Mouse (Mus musculus) CH12.LX (cell line): Measurements from ENCODE around the gene Zswim3. TPM values are rescaled to one million over a fixed set of nuclear protein-coding genes. Genes with fewer than 3 reads are reported as not detected.
A peak's percentile ranks its signal among the peaks of the same experiment; 100 is the strongest.

Experiments
- DNase-seq: peaks from one replicate; pipeline ENCODE4 v3.0.0-alpha.2; 2013; ENCODE audit errors: extremely low read depth
- H3K27ac ChIP-seq: 2 replicates; pipeline ENCODE4 v1.5.1; 2012; ENCODE audit warnings: low read depth, mild to moderate bottlenecking, control low read depth, moderate library complexity; ENCODE audit not compliant: insufficient read depth
- H3K27me3 ChIP-seq: replicated peaks from 2 replicates; pipeline ENCODE3; 2012; ENCODE audit warnings: inconsistent platforms
- H3K36me3 ChIP-seq, 2 experiments: replicated peaks in 1 of 2; 2 replicates each; pipeline versions ENCODE3 to v1.6.1; 2012; ENCODE audit warnings: inconsistent platforms in 1 of 2, low read length in 1 of 2, mild to moderate bottlenecking in 1 of 2, mixed read lengths in 1 of 2, moderate library complexity in 1 of 2; ENCODE audit not compliant: control insufficient read depth in 1 of 2, insufficient read depth in 1 of 2
- H3K4me1 ChIP-seq, 2 experiments: 2 replicates each; pipeline ENCODE4 v1.6.1; 2012; ENCODE audit warnings: inconsistent platforms in 1 of 2, moderate library complexity in 1 of 2; ENCODE audit not compliant: insufficient read depth in 2 of 2, control insufficient read depth in 1 of 2
- H3K4me2 ChIP-seq: 2 replicates; pipeline ENCODE4 v1.6.1; 2012; ENCODE audit warnings: low read depth, mild to moderate bottlenecking, control low read depth; ENCODE audit not compliant: poor library complexity, insufficient read depth, severe bottlenecking
- H3K4me3 ChIP-seq, 3 experiments: fragments of 150-350 bp in 1 of 3; sonication (generic) in 1 of 3; replicated peaks in 1 of 3; 2 replicates each; pipeline versions ENCODE3 to v1.5.1; 2011 to 2012; ENCODE audit warnings: low read depth in 2 of 3, low read length in 2 of 3, mild to moderate bottlenecking in 2 of 3, moderate library complexity in 2 of 3, control low read depth in 1 of 3, improper control_type of control experiment in 1 of 3, inconsistent platforms in 1 of 3, mixed read lengths in 1 of 3; ENCODE audit not compliant: poor library complexity in 1 of 3
- H3K79me2 ChIP-seq: replicated peaks from 2 replicates; pipeline ENCODE4 v1.6.1; 2012; ENCODE audit warnings: mild to moderate bottlenecking, moderate library complexity; ENCODE audit not compliant: control insufficient read depth, poor library complexity, insufficient read depth, severe bottlenecking; ENCODE audit errors: extremely low read depth
- H3K9ac ChIP-seq: 2 replicates; pipeline ENCODE4 v1.6.1; 2012; ENCODE audit warnings: low read depth, mild to moderate bottlenecking, control low read depth, moderate library complexity; ENCODE audit not compliant: insufficient read depth
- H3K9me3 ChIP-seq: replicated peaks from 2 replicates; pipeline ENCODE3; 2012; ENCODE audit warnings: low read length, inconsistent platforms, mixed read lengths
- CHD1 ChIP-seq: IDR thresholded peaks from 2 replicates; pipeline ENCODE4 v1.6.1; 2012; ENCODE audit warnings: low read depth, low read length, improper control_type of control experiment, inconsistent platforms
- CTCF ChIP-seq, 2 experiments: IDR thresholded peaks in 1 of 2; conservative IDR thresholded peaks in 1 of 2; 2 replicates each; pipeline ENCODE4 v1.5.1; 2011 to 2012; ENCODE audit warnings: low read depth in 2 of 2, low read length in 2 of 2, improper control_type of control experiment in 1 of 2, inconsistent platforms in 1 of 2, mild to moderate bottlenecking in 1 of 2, moderate library complexity in 1 of 2
- E2F4 ChIP-seq: IDR thresholded peaks from 2 replicates; pipeline ENCODE4 v1.6.1; 2011; ENCODE audit warnings: low read depth, low read length, improper control_type of control experiment; ENCODE audit not compliant: insufficient replicate concordance
- ELF1 ChIP-seq: IDR thresholded peaks from 2 replicates; pipeline ENCODE4 v1.6.1; 2014; ENCODE audit warnings: low read depth, mild to moderate bottlenecking, inconsistent platforms, low read length, improper control_type of control experiment
- EP300 ChIP-seq: IDR thresholded peaks from 2 replicates; pipeline ENCODE4 v1.6.1; 2011; ENCODE audit warnings: low read length, improper control_type of control experiment
- IRF4 ChIP-seq: IDR thresholded peaks from 2 replicates; pipeline ENCODE4 v1.6.1; 2014; ENCODE audit warnings: low read depth, mild to moderate bottlenecking, inconsistent platforms, low read length, improper control_type of control experiment
- JUN ChIP-seq: IDR thresholded peaks from 2 replicates; pipeline ENCODE4 v1.6.1; 2011; ENCODE audit warnings: low read depth, mild to moderate bottlenecking, low read length, improper control_type of control experiment, moderate library complexity; ENCODE audit not compliant: insufficient read depth
- KAT2A ChIP-seq: IDR thresholded peaks from 2 replicates; pipeline ENCODE4 v1.6.1; 2012; ENCODE audit warnings: low read length, improper control_type of control experiment, inconsistent platforms; ENCODE audit not compliant: insufficient replicate concordance
- MAFK ChIP-seq: IDR thresholded peaks from 2 replicates; pipeline ENCODE4 v1.6.1; 2011; ENCODE audit warnings: low read length, improper control_type of control experiment; ENCODE audit not compliant: insufficient replicate concordance
- MAZ ChIP-seq: IDR thresholded peaks from 2 replicates; pipeline ENCODE4 v1.6.1; 2012; ENCODE audit warnings: low read depth, mild to moderate bottlenecking, inconsistent platforms, low read length, improper control_type of control experiment, moderate library complexity
- MYC ChIP-seq: IDR thresholded peaks from 2 replicates; pipeline ENCODE4 v1.6.1; 2011; ENCODE audit warnings: low read depth, mild to moderate bottlenecking, improper control_type of control experiment, low read length
- NELFE ChIP-seq: IDR thresholded peaks from 2 replicates; pipeline ENCODE4 v1.6.1; 2011; ENCODE audit warnings: low read depth, low read length, improper control_type of control experiment
- NRF1 ChIP-seq: IDR thresholded peaks from 2 replicates; pipeline ENCODE4 v1.6.1; 2014; ENCODE audit warnings: low read depth, mild to moderate bottlenecking, inconsistent platforms, low read length, improper control_type of control experiment, moderate library complexity
- PAX5 ChIP-seq: IDR thresholded peaks from 2 replicates; pipeline ENCODE4 v1.6.1; 2012; ENCODE audit warnings: low read length, inconsistent platforms, mixed read lengths
- POLR2A ChIP-seq: IDR thresholded peaks from 2 replicates; pipeline ENCODE4 v1.6.1; 2011; ENCODE audit warnings: low read depth, mild to moderate bottlenecking, improper control_type of control experiment, low read length
- POLR2AphosphoS2 ChIP-seq: IDR thresholded peaks from 2 replicates; pipeline ENCODE4 v1.6.1; 2011; ENCODE audit warnings: low read depth, low read length, improper control_type of control experiment
- RAD21 ChIP-seq: IDR thresholded peaks from 2 replicates; pipeline ENCODE4 v1.6.1; 2011; ENCODE audit warnings: low read depth, mild to moderate bottlenecking, low read length, improper control_type of control experiment, moderate library complexity
- RCOR1 ChIP-seq: conservative IDR thresholded peaks from 2 replicates; pipeline ENCODE4 v1.6.1; 2012; ENCODE audit warnings: low read depth, mild to moderate bottlenecking, inconsistent platforms, low read length, improper control_type of control experiment
- SIN3A ChIP-seq: IDR thresholded peaks from 2 replicates; pipeline ENCODE4 v1.6.1; 2012; ENCODE audit warnings: low read length, improper control_type of control experiment, inconsistent platforms
- SMC3 ChIP-seq: IDR thresholded peaks from 2 replicates; pipeline ENCODE4 v1.6.1; 2011; ENCODE audit warnings: low read depth, low read length, improper control_type of control experiment
- TCF12 ChIP-seq: IDR thresholded peaks from 2 replicates; pipeline ENCODE4 v1.6.1; 2014; ENCODE audit warnings: low read depth, mild to moderate bottlenecking, inconsistent platforms, low read length, improper control_type of control experiment
- UBTF ChIP-seq: IDR thresholded peaks from 2 replicates; pipeline ENCODE4 v1.6.1; 2012; ENCODE audit warnings: low read depth, mild to moderate bottlenecking, inconsistent platforms, low read length, improper control_type of control experiment, moderate library complexity
- USF1 ChIP-seq: IDR thresholded peaks from 2 replicates; pipeline ENCODE4 v1.6.1; 2014; ENCODE audit warnings: low read depth, mild to moderate bottlenecking, inconsistent platforms, low read length, improper control_type of control experiment
- USF2 ChIP-seq: conservative IDR thresholded peaks from 2 replicates; pipeline ENCODE4 v1.6.1; 2011; ENCODE audit warnings: low read depth, low read length, improper control_type of control experiment
- ZMIZ1 ChIP-seq: IDR thresholded peaks from 2 replicates; pipeline ENCODE4 v1.6.1; 2012; ENCODE audit warnings: low read depth, mild to moderate bottlenecking, inconsistent platforms, low read length, improper control_type of control experiment
- dilution Hi-C: fragments of 300-500 bp; cut with MboI; formaldehyde crosslinking; loops from 2 replicates; pipeline ENCODE4 v1.14.3; 2020; ENCODE audit warnings: low sequenced_read_pairs; ENCODE audit not compliant: extremely low pct_unique_long_range_greater_than_20kb, extremely low pct_ligation_motif_present
- in situ Hi-C: fragments of 300-500 bp; cut with MboI; formaldehyde crosslinking; loops from 3 replicates; pipeline ENCODE4 v1.14.3; 2019; ENCODE audit warnings: low sequenced_read_pairs, low pct_ligation_motif_present, low pct_unique_long_range_greater_than_20kb, mixed read lengths
- polyA plus RNA-seq: library from polyadenylated mRNA; unstranded; fragments of >175 nt; gene quantifications from 2 replicates; pipeline ENCODE4 v1.2.1, GENCODE M21; 2012; ENCODE audit warnings: low read depth; ENCODE audit not compliant: insufficient read length
- total RNA-seq, 2 experiments: library from RNA; depleted of rRNA; stranded (reverse); fragments of 300-350 nt in 1 of 2; fragments of >200 nt in 1 of 2; gene quantifications; 2 replicates each; pipeline ENCODE4 v1.2.3; 2012 to 2014

Gene Zswim3
- total and polyA plus RNA-seq, 3 experiments, result 2.3 to 3.5 (median 2.5) TPM

- Histone ChIP-seq H3K4me2 (no peak overlapping the region), H3K79me2 (no peaks in the 10 kb centered on the region)
- TF ChIP-seq MAZ (no peak), CTCF (conservative IDR thresholded peaks at IDR 0.05 in 1 of 2, IDR thresholded peaks at IDR 0.05 in 1 of 2; ENCODE audit: low read depth in 2 of 2, low read length in 2 of 2) (peak in 1 of 2 experiments; percentile 29; a peak in 2 of 4 replicates)
- TF ChIP-seq, all 38 proteins: peak for 1
- in situ Hi-C loops (no loop called here), dilution Hi-C loops (no loop called here)
- DNase-seq, result no peak
- Histone ChIP-seq H3K9ac (no peak overlapping the region), H3K4me3 (no peak overlapping the region), H3K36me3 (peaks cover 11 to 47% of the 10 kb centered on the region in 2 experiments), H3K27me3 (no peaks in the 10 kb centered on the region), H3K4me1 (peaks cover 0 to 6% of the 10 kb centered on the region in 2 experiments; a peak in 2 of 4 replicates), H3K27ac (no peak overlapping the region), H3K9me3 (no peaks in the 10 kb centered on the region)
These were observed 12.8 kb downstream of the Zswim3 start for GRCm38 (mm10) chr2:164817703-164818102.

GRCm38 (mm10) chr2:164821060-164821459 lies 16.2 kb downstream of the Zswim3 start:
- no peak overlapping the region for H3K4me2 ChIP-seq
- H3K9ac ChIP-seq, result no peak overlapping the region
- peaks cover 0 to 14% of the 10 kb centered on the region in 2 experiments; a peak in 3 of 4 replicates for H3K4me1 ChIP-seq
- no peaks in the 10 kb centered on the region for H3K27me3 ChIP-seq
- no peaks in the 10 kb centered on the region for H3K9me3 ChIP-seq
- no peaks in the 10 kb centered on the region; the same call in 1 of the 2 replicates for H3K79me2 ChIP-seq
- H3K27ac ChIP-seq, result no peak overlapping the region
- H3K4me3 ChIP-seq, result no peak overlapping the region
- in situ Hi-C loops (no loop called here), dilution Hi-C loops (no loop called here)
- no peak for TF ChIP-seq SMC3
- no peak for DNase-seq
- H3K36me3 ChIP-seq, result peaks cover 26 to 45% of the 10 kb centered on the region in 2 experiments

- peak within 1 kb of the TSS; percentile 74 to 97 (median 89) for H3K4me3 ChIP-seq
- H3K9ac ChIP-seq, result peak within 1 kb of the TSS; percentile 51
- peaks cover 40 to 61% of the 10 kb centered on the region in 2 experiments for H3K36me3 ChIP-seq
- peak within 1 kb of the TSS; percentile 72 for H3K4me2 ChIP-seq
- peak; percentile 97 for DNase-seq
- H3K79me2 ChIP-seq, result no peaks in the 10 kb centered on the region; the same call in 1 of the 2 replicates
- in situ Hi-C loops, result no loop called here
- peak within 1 kb of the TSS; percentile 37; the same call in 1 of the 2 replicates for H3K27ac ChIP-seq
- dilution Hi-C loops, result no loop called here
- H3K9me3 ChIP-seq, result no peaks in the 10 kb centered on the region
- no peaks in the 10 kb centered on the region for H3K27me3 ChIP-seq
- peaks cover 0 to 22% of the 10 kb centered on the region in 2 experiments; a peak in 3 of 4 replicates for H3K4me1 ChIP-seq
- TF ChIP-seq E2F4, result no peak
- TF ChIP-seq USF2, result no peak
- peak; percentile 76; the same call in 1 of the 2 replicates for TF ChIP-seq ZMIZ1
- peak; percentile 87 for TF ChIP-seq NELFE
- TF ChIP-seq CHD1, result no peak
- peak; percentile 73; the same call in 1 of the 2 replicates for TF ChIP-seq SIN3A
- peak; percentile 45; the same call in 1 of the 2 replicates for TF ChIP-seq NRF1
- TF ChIP-seq RCOR1, result no peak
- no peak for TF ChIP-seq MAZ
- TF ChIP-seq CTCF (conservative IDR thresholded peaks at IDR 0.05 in 1 of 2, IDR thresholded peaks at IDR 0.05 in 1 of 2; ENCODE audit: low read depth in 2 of 2, low read length in 2 of 2), result 0 out of 4 replicates have a peak, but pooled peaks of 1 of the 2 experiments have one; percentile 4
- no peak for TF ChIP-seq MYC
- 0 out of 2 replicates have a peak, but pooled peaks have one; percentile 17 for TF ChIP-seq KAT2A
- TF ChIP-seq PAX5, result no peak
- peak; percentile 94 for TF ChIP-seq POLR2A
- TF ChIP-seq MAFK, result no peak
- TF ChIP-seq POLR2AphosphoS2, result peak; percentile 67; the same call in 1 of the 2 replicates
- TF ChIP-seq TCF12, result peak; percentile 89
- no peak for TF ChIP-seq RAD21
- TF ChIP-seq UBTF, result no peak
- TF ChIP-seq USF1, result no peak
- TF ChIP-seq EP300, result no peak
- TF ChIP-seq IRF4, result peak; percentile 89
- TF ChIP-seq ELF1, result peak; percentile 79
- peak; percentile 49 for TF ChIP-seq JUN
These were observed 17.8 kb downstream of the Zswim3 start, which contains the start of gene Zswim1 for GRCm38 (mm10) chr2:164822636-164823165. TSS of gene Zswim1 (plus strand) at chr2:164822686.
